Mouse (Mus musculus): Measurements from ENCODE around the gene Scrn1.

- TF ChIP-seq CTCF (IDR thresholded peaks at IDR 0.05; ENCODE audit: low read depth) (no peak), EP300 (IDR thresholded peaks at IDR 0.05; ENCODE audit: low read depth) (no peak)
These were observed 47.5 kb downstream of the Scrn1 start for GRCm38 (mm10) chr6:54518758-54519157.

Measured in liver, postnatal 0 days (tissue).